Mouse (Mus musculus): ENCODE data around the gene Srbd1. TPM values are rescaled to one million over a fixed set of nuclear protein-coding genes. Genes with fewer than 3 reads are reported as not detected.

Srbd1 gene
- 10.4 TPM for polyA plus RNA-seq (2017; shearing (Covaris generic))

DNA sequence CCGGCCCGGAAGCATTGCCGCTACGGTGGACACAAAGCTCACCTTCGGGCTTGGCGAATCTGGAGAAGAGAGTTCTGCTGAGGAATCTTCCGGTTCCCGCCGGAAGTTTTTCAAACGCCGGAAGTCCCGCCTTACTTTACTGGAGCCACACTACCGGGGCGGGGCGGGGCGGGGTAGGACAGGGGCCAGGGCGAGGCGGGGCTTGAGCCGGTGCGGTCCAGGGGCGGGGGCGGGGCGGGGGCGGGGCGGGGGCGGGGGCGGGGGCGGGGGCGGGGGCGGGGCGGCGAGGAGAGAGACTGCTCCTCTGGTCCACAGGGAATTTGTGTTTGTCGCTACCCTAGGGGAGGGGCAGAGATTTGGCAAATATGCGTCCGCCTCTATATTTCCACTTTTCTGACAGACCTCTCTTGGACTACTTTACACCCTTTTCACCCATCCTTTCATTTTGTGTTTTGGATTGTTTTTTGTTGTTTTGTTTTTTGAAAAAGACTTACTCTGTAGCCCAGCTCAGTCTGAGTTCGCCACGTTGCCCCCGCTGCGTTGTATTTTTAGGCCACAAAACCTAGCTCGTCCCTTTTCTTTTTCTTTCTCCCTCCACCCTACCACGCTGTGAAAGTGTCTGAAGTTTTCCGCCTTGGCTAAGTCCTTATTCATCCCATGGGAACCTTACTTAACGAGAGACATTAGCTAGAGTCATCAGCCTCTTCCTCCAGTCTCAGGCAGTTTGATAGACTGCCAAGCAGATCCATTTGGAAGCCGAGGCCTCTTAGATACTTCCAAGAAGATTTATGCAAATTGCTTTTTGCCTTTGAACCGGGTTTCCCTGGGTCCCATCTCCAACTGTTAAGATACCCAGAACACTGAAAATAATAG lies at the start of gene Srbd1:
Gene Srbd1, minus strand, starts transcription at position 97 of the 873 bp plus-strand sequence.

DNA sequence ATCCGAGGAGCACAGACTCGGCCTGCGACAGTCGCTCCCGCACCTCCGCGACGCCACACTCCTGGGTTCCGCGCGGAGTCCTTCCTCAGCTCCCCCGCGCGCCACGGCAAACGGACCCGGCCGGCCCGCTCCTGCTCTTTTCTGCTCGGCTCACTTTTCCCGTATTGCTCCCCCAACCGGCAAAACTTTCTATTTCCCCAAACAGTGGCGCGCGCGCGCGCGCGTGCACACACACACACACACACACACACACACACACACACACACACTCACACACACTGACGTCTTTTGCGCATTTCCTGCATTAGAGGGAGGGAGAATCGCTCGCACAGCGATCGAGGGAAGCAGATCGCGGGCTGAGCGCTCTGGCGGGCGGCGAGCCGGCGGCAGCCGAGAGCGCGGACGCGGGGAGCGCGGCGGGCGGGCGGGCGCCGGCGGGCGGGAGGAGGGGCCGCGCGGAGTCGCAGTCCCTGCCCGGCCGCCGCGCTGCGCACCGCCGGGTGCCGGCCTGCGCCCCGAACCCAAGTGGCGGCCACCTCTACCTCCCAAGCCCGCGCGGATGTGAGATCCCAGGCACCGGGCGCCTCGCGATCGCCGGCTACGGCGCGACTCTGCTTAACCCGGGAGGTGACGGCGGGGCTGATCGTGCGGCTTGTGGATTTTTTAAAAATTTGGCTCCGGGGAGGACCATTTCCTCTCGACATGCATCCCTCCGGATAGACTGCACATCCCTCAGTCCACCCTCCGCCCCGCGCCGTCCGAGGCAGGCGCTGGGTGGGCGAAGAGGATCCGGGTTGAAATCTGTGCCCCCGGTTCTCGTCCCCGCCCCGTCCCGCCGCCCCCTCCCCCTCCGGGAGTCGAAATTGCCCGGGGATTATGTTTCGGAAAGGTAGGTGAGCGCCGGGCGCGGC lies 22.6 kb upstream of the Srbd1 start, which contains the start of gene Prkce:
Gene Prkce, plus strand, starts transcription at position 466 of the 911 bp plus-strand sequence.

Other genes starting within 250 kb of the Srbd1 start
- 12.4 TPM for gene Prkce, start 22.6 kb upstream of the Srbd1 start, polyA plus RNA-seq (2017; shearing (Covaris generic))